Mouse (Mus musculus) erythroblast, embryonic 14.5 days (primary cell): ENCODE measurements around the gene Gm11559. TPM values are rescaled to one million over a fixed set of nuclear protein-coding genes. Genes with fewer than 3 reads are reported as not detected.
"Not testable (repeated sequence)": the region's sequence is repeated elsewhere in the genome, so short reads cannot be mapped to it uniquely, and the experiment has no call there.

Experiments
- H3K27me3 ChIP-seq: 2 replicates; pipeline ENCODE4 v1.6.1; 2012; ENCODE audit warnings: inconsistent platforms; ENCODE audit not compliant: control insufficient read depth
- H3K36me3 ChIP-seq: 2 replicates; pipeline ENCODE4 v1.6.1; 2012; ENCODE audit warnings: mild to moderate bottlenecking, inconsistent platforms; ENCODE audit not compliant: control insufficient read depth
- H3K4me1 ChIP-seq: 2 replicates; pipeline ENCODE4 v1.6.1; 2012; ENCODE audit warnings: inconsistent platforms; ENCODE audit not compliant: control insufficient read depth
- H3K4me3 ChIP-seq: replicated peaks from 2 replicates; pipeline ENCODE3; 2012; ENCODE audit warnings: moderate library complexity, mild to moderate bottlenecking, inconsistent platforms
- H3K9me3 ChIP-seq: 2 replicates; pipeline ENCODE4 v1.6.1; 2012; ENCODE audit warnings: low read length, inconsistent platforms, mixed read lengths; ENCODE audit not compliant: control insufficient read depth
- GATA1 ChIP-seq: IDR thresholded peaks from 2 replicates; pipeline ENCODE4 v1.6.1; 2012; ENCODE audit warnings: low read length, inconsistent platforms, mixed read lengths
- TAL1 ChIP-seq: IDR thresholded peaks from 3 replicates; pipeline ENCODE4 v1.6.1; 2012; ENCODE audit warnings: low read length, inconsistent platforms, mixed read lengths
- polyA plus RNA-seq: library from polyadenylated mRNA; stranded (reverse); fragments of >175 nt; gene quantifications from 2 replicates; pipeline ENCODE4 v1.2.3, GENCODE M21; 2012

The Gm11559 gene
- polyA plus RNA-seq = not detected in 2 replicates

DNA sequence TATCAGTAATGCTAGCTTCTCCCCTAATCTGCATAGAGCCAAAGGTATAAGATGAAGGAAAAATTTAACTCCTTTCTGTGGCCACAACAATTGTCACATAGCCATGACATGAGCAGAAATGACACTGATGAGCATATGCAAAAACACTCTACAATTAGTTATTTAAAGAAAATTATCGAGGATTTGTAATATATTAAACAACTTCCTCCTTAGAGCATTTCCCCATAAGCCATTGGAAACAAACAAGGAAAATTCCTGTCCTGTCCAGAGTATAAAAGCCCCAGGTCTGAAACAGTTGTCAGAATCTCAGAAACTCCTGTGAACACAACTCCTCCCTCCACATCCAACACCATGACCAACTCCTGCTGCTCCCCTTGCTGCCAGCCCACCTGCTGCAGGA lies at the start of gene Gm11559:
Gm11559 (plus strand) TSS at position 301 of the 400 bp plus-strand sequence.
- not testable (repeated sequence) for H3K27me3 ChIP-seq, H3K4me3 ChIP-seq, H3K9me3 ChIP-seq, H3K36me3 ChIP-seq, H3K4me1 ChIP-seq

DNA sequence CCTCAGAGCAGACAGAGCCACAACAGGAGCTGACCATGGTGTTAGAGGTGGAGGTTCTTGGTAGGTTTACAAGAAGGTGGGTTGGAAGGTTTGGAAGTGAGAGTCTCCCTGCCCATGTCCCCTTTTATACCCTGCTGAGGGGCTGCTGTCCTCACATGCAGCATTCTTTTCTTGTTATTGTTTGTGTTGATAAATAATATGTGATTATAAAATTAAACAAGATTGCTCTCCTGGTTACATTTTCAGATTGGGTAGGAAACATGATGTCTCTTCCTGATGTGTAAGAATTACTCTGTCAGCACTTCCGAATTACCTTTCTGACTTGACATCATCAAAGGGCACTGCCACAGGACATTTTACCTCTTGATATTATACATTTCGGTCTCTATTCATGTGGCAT lies 48.7 kb upstream of the Gm11559 start, which contains the start of gene Gm11564:
Gm11564 (minus strand) TSS at position 101 of the 400 bp plus-strand sequence.
- not testable (repeated sequence) for H3K9me3 ChIP-seq, H3K36me3 ChIP-seq, H3K4me1 ChIP-seq, H3K27me3 ChIP-seq, H3K4me3 ChIP-seq

DNA sequence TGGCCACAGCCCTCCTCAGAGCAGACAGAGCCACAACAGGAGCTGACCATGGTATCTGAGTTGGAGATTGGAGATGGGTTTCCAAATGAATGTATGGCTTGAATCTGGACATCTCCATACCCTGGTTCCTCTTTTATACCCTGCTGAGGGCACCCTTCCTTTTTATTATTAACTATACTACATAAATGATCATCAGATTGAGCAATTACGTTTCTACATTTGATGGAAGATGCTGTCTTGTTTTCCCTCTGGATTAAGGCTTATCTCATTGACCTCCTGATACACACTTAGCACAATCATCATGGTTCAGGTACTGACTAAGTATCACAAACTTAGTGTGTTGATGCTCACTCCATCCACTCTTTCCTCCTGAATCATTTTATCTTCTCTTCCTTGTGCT lies 26.3 kb upstream of the Gm11559 start, which contains the start of gene 2300003K06Rik:
2300003K06Rik (minus strand) TSS at position 101 of the 400 bp plus-strand sequence.
- no peaks in the 10 kb centered on the region for H3K27me3 ChIP-seq
- H3K36me3 ChIP-seq = no peaks in the 10 kb centered on the region
- no peak within 1 kb of the TSS for H3K4me3 ChIP-seq
- peaks cover 15% of the 10 kb centered on the region for H3K9me3 ChIP-seq
- no peaks in the 10 kb centered on the region for H3K4me1 ChIP-seq
- TF ChIP-seq TAL1 (no peak), GATA1 (no peak)

DNA sequence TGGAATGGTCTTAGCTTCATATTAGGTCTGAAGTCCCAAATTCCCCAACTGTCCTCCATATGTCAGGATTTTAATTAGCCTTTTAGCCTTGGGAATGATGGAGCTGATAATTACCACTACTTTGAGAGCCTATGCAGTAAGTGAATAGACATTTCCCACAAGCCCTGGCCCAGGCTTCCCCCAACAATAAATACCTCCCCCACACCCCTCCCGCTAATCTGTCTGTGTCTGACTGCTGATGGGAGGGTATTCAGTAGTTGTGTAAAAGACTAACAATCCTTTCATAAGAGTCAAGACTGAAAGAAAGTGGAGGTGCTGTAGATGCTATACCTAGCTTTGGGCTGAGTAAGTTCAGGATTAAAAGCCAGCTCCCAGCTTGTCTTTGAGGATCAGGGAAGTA lies 22.1 kb upstream of the Gm11559 start:
- Histone ChIP-seq H3K4me3 (no peak overlapping the region), H3K27me3 (no peaks in the 10 kb centered on the region), H3K9me3 (peaks cover 12% of the 10 kb centered on the region), H3K36me3 (no peaks in the 10 kb centered on the region), H3K4me1 (no peaks in the 10 kb centered on the region)
- TF ChIP-seq TAL1 = no peak
- TF ChIP-seq GATA1 = no peak

DNA sequence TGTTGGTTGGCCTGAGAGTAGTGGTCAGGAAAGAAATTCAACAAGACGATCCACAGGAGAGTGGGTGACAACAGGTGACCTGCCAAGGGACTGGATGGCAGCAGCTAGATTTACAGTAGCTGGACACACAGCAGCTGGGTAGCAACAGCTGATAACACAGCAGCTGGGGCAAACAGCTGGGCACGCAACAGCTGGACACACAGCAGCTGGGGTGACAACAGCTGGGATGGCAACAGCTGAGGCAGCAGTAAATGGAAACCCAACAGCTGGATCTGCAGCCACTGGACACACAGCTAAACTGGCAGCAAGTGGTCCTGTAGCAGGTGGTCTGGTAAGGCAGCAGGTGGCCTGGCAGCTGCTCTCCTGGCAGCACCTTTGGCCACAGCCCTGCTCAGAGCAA lies 17.5 kb upstream of the Gm11559 start:
- Histone ChIP-seq H3K4me3 (no peak overlapping the region), H3K4me1 (no peaks in the 10 kb centered on the region), H3K9me3 (peaks cover 4% of the 10 kb centered on the region; the same call in 1 of the 2 replicates), H3K36me3 (no peaks in the 10 kb centered on the region), H3K27me3 (no peaks in the 10 kb centered on the region)
- TF ChIP-seq TAL1 = no peak
- no peak for TF ChIP-seq GATA1

DNA sequence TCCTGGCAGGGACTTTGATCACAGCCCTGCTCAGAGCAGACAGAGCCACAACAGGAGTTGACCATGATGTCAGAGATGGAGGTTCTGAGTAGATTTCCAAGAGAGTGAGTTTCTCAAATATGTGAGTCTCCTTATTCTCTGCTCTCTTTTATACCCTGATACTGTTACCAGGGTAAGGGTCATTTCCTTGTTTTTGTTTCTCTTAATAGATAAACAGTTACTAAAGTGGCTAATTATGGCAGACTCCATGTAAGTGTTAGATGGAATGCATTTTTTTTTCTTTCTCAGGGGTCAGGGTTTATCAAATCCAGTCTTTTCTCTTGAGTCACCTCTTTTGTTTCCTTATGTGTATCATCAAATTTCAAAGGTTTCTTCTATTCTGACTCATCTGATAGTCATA lies 12.8 kb upstream of the Gm11559 start, which contains the start of gene Krtap4-16:
Krtap4-16 (minus strand) TSS at position 101 of the 400 bp plus-strand sequence.
- Histone ChIP-seq H3K4me3 (no peak within 1 kb of the TSS), H3K36me3 (no peaks in the 10 kb centered on the region), H3K9me3 (peaks cover 4% of the 10 kb centered on the region; the same call in 1 of the 2 replicates), H3K27me3 (no peaks in the 10 kb centered on the region), H3K4me1 (no peaks in the 10 kb centered on the region)
- no peak for TF ChIP-seq GATA1
- no peak for TF ChIP-seq TAL1

DNA sequence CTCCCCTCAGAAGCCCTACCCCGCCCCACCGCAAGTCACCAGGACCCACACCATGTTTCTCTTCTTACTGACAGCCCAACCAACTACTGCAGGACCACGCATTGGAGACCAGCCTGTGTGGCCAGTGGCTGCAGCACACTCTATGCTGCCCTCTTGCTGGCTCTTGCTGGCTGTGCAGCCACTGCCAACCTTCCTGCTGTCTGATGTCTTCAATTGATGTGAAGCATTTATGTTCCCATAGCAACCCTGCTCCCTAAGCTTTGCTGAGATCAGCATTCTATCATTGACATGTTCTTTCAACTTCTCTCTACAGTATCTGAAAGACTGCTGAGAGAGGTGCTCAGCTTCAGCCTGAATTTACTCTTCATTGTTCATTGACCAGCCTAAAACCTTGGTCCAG lies 10.2 kb upstream of the Gm11559 start:
- Histone ChIP-seq H3K9me3 (peaks cover 2% of the 10 kb centered on the region; the same call in 1 of the 2 replicates), H3K4me1 (no peaks in the 10 kb centered on the region), H3K27me3 (no peaks in the 10 kb centered on the region), H3K36me3 (no peaks in the 10 kb centered on the region), H3K4me3 (no peak overlapping the region)
- TF ChIP-seq GATA1 = no peak
- no peak for TF ChIP-seq TAL1

DNA sequence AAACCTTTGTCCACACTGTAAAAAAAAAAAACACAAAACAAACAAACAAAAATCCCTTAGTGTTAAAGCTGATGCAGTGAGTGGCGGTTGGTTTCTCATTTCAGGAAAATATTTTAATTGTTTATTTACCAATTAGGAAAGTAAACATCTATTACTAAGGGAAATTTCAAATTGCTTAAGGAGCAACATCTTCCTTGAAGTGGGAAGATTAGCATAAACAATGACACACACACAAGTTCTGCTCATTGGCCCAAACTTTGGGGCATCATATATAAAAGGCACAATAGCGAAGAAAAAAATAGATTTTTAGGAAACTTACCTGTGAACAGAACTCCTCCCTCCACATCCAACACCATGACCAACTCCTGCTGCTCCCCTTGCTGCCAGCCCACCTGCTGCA lies 6.7 kb upstream of the Gm11559 start, which contains the start of gene Gm11568:
Gm11568 (plus strand) TSS at position 301 of the 400 bp plus-strand sequence.
- no peaks in the 10 kb centered on the region for H3K9me3 ChIP-seq
- H3K36me3 ChIP-seq = no peaks in the 10 kb centered on the region
- no peak within 1 kb of the TSS for H3K4me3 ChIP-seq
- H3K4me1 ChIP-seq = no peaks in the 10 kb centered on the region
- TF ChIP-seq TAL1 = no peak
- no peak for TF ChIP-seq GATA1
- H3K27me3 ChIP-seq = no peaks in the 10 kb centered on the region

DNA sequence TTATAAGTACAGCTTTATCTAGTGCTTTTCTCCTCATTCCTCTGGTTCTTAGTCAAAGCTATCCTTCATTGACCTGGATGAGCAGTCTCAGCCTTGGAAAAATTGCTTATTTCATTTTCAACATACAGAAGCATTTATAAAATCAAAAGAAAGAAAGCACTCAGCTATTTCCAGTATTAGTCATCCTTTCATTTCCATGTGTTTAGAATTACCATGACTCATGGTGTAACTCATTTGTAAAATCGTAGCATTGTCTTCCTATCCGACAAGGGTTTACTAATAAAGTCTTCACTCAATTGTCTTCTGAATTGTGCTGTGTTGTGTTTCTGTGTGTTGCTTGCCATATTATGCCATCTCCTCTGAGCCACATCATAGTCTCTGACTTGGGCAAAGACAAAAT lies 5.5 kb upstream of the Gm11559 start:
- Histone ChIP-seq H3K9me3 (no peaks in the 10 kb centered on the region), H3K4me1 (no peaks in the 10 kb centered on the region), H3K27me3 (no peaks in the 10 kb centered on the region), H3K36me3 (no peaks in the 10 kb centered on the region), H3K4me3 (no peak overlapping the region)
- TF ChIP-seq TAL1 (no peak), GATA1 (no peak)

DNA sequence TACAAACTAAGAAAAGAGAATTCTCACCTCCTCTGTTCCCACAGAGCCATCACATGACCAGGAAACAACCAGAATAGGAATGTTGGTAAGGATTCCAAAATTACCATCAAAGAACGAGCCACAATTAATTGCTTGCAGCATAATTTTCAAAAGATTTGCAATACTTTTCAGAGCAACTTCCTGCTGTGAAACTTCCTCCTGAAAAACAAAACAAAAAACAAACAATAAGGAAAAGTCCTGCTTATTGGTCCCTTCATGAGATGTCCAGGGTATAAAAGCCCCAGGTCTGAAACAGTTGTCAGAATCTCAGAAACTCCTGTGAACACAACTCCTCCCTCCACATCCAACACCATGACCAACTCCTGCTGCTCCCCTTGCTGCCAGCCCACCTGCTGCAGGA lies 8.8 kb downstream of the Gm11559 start, which contains the start of gene Krtap9-1:
Krtap9-1 (plus strand) TSS at position 301 of the 400 bp plus-strand sequence.
- not testable (repeated sequence) for H3K4me1 ChIP-seq, H3K4me3 ChIP-seq, H3K36me3 ChIP-seq, H3K9me3 ChIP-seq, H3K27me3 ChIP-seq

DNA sequence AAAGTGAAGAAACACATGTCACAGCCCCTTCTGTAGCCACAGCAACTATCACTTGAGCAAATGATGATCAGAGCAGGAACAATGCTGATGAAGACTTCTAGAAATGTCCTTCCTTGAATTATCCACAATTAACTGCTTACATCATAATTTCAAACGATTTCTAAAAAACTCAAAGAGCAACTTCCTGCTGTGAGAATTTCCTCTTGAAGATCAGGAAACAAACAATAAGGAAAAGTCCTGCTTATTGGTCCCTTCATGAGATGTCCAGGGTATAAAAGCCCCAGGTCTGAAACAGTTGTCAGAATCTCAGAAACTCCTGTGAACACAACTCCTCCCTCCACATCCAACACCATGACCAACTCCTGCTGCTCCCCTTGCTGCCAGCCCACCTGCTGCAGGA lies 14.6 kb downstream of the Gm11559 start, which contains the start of gene Gm11567:
Gm11567 (plus strand) TSS at position 301 of the 400 bp plus-strand sequence.
- not testable (repeated sequence) for H3K36me3 ChIP-seq, H3K4me3 ChIP-seq, H3K9me3 ChIP-seq, H3K4me1 ChIP-seq, H3K27me3 ChIP-seq
